Mouse (Mus musculus) c-Kit-positive CD71-positive TER-119-negative erythroid progenitor cells, embryonic 14.5 days (primary cell): Measurements from ENCODE around the gene Olfm2.
A peak's percentile ranks its signal among the peaks of the same experiment; 100 is the strongest.
"Not testable (repeated sequence)": the region's sequence is repeated elsewhere in the genome, so short reads cannot be mapped to it uniquely, and the experiment has no call there.

Source experiments
- DNase-seq: peaks from one replicate; pipeline ENCODE4 v3.0.0-alpha.2; 2013; ENCODE audit warnings: low read depth

Olfm2 gene

GRCm38 (mm10) chr9:20653859-20654258 is 92.3 kb downstream of the Olfm2 start:
- no peak for DNase-seq

- DNase-seq: no peak
These were observed 93.9 kb downstream of the Olfm2 start for GRCm38 (mm10) chr9:20652260-20652658.

- peak; percentile 99 for DNase-seq
These were observed 94.4 kb downstream of the Olfm2 start, which contains the start of gene Pin1 for GRCm38 (mm10) chr9:20651602-20652259. Pin1 (plus strand) TSS chr9:20652095.

GRCm38 (mm10) chr9:20645121-20645520 is 101.0 kb downstream of the Olfm2 start:
- DNase-seq: no peak

GRCm38 (mm10) chr9:20644360-20645081 is 101.6 kb downstream of the Olfm2 start, which contains the start of gene Fbxl12:
Fbxl12 (minus strand) TSS chr9:20644767.
- DNase-seq: peak; percentile 64

- DNase-seq: no peak
These were observed 102.4 kb downstream of the Olfm2 start for GRCm38 (mm10) chr9:20643781-20644180.

- peak; percentile 82 for DNase-seq
These were observed 103.2 kb downstream of the Olfm2 start for GRCm38 (mm10) chr9:20642896-20643466.

- peak; percentile 82 for DNase-seq
These were observed 103.9 kb downstream of the Olfm2 start, which contains the start of gene Ubl5 for GRCm38 (mm10) chr9:20642101-20642895. Ubl5 (plus strand) TSS chr9:20642878.

- DNase-seq: no peak
These were observed 104.6 kb downstream of the Olfm2 start for GRCm38 (mm10) chr9:20641501-20641900.

- DNase-seq: no peak
These were observed 106.7 kb downstream of the Olfm2 start for GRCm38 (mm10) chr9:20639486-20639885.

GRCm38 (mm10) chr9:20638552-20638951 is 107.6 kb downstream of the Olfm2 start:
- no peak for DNase-seq

GRCm38 (mm10) chr9:20636790-20637189 is 109.4 kb downstream of the Olfm2 start:
- no peak for DNase-seq

- no peak for DNase-seq
These were observed 109.9 kb downstream of the Olfm2 start for GRCm38 (mm10) chr9:20636256-20636655.

- DNase-seq: not testable (repeated sequence)
These were observed 110.5 kb downstream of the Olfm2 start for GRCm38 (mm10) chr9:20635676-20636075.

GRCm38 (mm10) chr9:20631332-20631731 is 114.8 kb downstream of the Olfm2 start:
- DNase-seq: no peak
